Mouse (Mus musculus): ENCODE results near the gene Ghrl. TPM values are rescaled to one million over a fixed set of nuclear protein-coding genes. Genes with fewer than 3 reads are reported as not detected.
"Not testable (repeated sequence)": the region's sequence is repeated elsewhere in the genome, so short reads cannot be mapped to it uniquely, and the experiment has no call there.

Gene Ghrl
- total RNA-seq (2021): not detected
- long read RNA-seq, experiment 1: 0 reads
- long read RNA-seq, experiment 2: 0 reads

DNA sequence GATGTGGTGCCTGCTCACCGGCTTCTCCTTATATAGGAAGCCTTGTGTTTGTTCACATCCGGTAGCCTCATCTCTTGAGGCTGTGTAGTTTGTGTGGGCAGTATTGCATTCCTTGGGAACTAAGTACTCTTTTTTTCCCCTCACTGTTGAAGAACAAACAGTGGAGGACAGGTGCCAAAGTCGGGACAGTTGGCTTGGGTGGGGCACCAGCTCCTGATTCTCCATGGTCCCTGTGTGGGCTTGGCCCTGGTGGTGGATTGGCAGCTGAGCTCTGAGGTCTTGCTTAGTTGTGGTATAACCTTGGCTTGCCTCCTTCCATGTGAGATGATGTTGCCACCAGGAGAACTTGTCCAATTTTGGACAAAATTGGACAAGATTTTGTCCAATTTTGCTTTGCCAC is at the start of gene Ghrl:
TSS of gene Ghrl (minus strand) at position 3 of the 400 bp plus-strand sequence.
- DNase-seq (ENCODE audit: low spot score in 2 of 2): no peak

DNA sequence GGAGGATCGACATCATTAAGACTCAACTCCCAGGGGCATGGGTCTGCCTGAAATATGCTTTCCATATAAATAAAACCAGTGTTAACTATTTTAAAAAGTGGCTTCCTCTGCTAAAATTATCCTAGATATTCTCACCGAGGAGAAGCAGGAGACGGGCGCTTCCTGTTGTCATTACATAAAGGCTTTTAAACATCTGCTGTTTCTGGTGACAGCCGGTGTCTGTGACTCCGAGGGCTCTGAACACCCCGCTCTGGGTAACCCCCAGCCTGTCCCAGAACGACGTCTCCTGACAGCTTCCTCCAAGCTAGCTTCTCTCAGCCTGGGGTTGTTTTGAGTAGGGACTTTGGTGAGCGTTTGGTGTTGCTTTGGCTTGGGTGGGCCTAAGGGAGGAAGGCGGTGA is 49.1 kb upstream of the Ghrl start:
- DNase-seq (ENCODE audit: low spot score in 2 of 2): no peak

DNA sequence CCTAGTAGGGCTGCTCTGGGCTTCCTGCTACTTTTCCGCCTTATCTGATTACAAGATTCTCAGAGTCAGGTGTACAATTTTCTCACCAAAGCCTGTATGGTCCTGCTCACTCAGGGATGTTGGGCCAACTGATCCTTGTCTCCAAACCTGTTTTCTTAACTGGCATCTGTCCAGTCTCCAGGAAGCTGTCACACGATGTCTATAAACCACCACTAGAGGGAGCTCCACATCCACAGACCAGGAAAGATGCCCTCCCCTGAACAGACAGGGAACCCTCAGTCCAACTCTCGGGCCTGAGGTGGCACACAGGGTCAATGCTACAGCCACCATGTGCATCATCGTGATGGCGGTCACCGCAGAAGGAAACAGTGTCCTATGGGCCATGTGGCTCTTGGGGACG is 42.0 kb upstream of the Ghrl start:
- DNase-seq (ENCODE audit: low spot score in 2 of 2): peak in 1 of 2 experiments; percentile 46

DNA sequence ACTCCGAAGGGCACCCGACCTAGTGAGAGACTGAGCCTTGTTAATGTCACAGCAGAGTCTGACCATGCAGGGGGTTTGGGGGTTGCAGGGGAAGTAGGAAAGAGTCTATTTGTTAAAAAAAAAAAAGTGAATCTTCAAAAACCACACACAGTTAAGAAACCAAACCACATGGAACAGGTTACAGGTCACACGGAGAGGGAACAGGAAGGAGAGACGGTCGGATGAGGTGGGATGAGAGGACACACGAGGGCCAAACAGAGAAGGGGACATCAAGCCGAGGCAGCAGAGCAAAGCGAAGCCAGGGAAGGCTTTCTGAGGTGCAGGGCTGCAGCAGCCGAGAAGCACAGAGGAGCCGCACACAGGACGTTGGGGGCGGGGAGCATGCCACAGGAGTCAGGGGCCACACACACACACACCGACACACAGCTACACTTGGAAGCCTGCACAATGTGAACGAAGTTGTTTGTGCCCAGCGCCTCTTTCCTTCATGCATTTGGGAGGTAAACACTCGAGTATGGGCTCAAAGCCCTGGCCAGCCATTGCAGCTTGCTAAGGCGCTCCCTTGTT is 29.5 kb upstream of the Ghrl start:
- DNase-seq (ENCODE audit: low spot score in 2 of 2): no peak

DNA sequence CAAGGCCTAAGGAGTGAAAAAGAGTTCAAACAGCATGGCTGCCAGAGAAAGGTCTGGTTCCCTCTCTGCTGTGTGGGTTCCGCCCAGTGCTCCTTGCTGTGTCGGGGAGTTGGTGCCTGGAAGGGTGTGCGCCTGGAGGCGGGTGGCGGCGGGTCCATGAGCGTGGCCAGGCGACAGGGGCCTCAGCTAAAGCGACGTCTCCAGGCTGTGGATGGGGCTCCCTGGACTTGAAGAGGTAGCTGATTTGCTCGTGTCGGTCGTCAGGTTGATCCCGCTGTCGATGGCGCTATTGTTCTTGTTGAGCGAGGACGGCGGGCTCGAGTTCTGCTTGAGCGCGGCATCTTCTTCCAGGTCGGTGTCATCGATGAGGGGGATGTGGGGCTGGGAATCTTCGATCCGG is 28.7 kb upstream of the Ghrl start:
- DNase-seq (ENCODE audit: low spot score in 2 of 2): no peak

DNA sequence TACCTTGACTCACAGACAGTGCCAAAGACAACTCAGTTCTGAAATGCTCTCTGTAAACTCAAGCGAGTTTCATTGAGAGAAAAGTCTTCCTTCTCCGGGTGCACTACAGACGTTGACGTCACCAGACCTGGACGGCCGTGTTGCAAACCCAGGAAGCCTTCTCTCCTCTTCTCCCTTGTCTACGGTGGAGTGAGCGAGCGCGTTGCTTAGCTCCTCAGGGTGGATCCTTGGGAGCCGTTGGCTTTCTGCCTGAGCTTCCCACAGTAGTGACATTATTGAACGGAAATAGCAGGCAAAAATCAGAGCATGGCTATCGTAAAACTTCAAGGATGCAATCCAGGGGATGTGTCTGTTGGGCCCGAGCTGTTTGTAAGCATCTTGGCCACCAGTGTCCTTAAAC is 27.6 kb upstream of the Ghrl start:
- no peak for DNase-seq (ENCODE audit: low spot score in 2 of 2)

DNA sequence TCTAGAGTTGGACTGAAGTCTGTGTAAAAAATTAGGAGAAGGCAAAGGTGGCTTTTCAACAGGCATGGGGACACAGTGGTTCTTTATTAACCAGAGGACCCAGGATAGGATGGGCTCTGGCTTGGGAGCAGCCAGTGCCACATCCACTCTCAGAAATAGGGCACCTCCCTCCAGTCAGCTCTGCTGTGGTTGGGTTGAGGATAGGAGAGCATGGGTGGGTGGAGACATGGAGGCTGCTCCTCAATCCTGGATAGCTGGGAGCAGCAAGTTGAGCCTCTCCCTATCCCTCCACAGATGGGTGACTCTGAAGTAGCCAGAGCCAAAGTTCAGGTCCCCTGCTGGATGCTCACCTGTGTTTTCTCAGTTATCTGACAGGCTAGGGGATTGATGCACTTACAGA is 25.4 kb upstream of the Ghrl start:
- DNase-seq (ENCODE audit: low spot score in 2 of 2): no peak

DNA sequence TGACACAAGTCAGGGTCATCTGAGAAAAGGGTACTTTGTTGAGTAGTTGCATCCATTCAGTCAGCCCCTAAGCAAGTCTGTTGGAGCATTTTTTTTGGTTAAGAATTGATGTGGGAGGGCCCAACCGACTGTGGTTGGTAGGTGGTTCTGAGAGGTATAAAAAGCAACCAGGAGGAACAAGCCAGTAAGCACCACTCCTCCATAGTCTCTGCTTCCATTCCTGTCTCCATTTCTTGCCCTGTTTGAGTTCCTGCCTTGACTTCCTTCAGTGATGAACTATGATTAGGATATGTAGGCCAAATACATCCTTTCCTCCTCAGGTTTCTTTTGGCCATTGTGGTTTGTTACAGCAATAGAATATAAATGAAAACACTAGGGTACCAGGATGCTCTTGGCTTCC is 23.4 kb upstream of the Ghrl start:
- DNase-seq (ENCODE audit: low spot score in 2 of 2): no peak

DNA sequence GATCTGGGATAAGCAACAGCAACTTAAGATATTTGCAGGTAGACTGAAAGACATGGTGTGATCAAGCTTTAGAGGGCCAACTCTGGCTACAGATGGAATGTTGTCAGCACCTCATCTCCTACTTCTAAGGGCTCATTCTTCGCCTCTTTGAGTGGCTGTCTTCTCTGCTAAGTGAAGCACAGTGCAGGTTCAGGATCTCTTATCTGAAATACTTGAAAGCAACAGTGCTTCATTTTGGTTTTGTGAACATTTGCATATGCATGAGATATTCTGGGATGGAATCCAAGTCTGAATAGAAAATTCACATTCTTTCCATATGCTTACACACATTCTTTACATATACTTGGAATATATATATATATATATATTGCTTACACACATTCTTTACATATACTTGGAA is 22.6 kb upstream of the Ghrl start:
- no peak for DNase-seq (ENCODE audit: low spot score in 2 of 2)

DNA sequence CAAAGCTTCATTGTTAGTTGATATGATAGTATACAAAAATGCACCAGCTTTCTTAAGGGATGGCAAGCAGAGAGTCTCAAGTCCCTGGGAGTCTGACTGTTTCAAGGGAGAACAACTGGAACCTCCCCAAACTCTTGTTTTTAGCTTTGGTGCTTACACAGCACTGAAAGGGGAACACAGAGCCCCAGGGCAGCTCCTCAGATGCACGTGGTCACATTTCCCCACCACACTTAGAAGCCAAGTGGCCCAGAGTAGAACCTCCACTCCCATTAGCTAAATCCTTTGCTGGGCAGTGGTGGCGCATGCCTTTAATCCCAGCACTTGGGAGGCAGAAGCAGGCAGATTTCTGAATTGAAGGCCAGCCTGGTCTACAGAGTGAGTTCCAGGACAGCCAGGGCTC is 21.7 kb upstream of the Ghrl start:
- DNase-seq (ENCODE audit: low spot score in 2 of 2): no peak

DNA sequence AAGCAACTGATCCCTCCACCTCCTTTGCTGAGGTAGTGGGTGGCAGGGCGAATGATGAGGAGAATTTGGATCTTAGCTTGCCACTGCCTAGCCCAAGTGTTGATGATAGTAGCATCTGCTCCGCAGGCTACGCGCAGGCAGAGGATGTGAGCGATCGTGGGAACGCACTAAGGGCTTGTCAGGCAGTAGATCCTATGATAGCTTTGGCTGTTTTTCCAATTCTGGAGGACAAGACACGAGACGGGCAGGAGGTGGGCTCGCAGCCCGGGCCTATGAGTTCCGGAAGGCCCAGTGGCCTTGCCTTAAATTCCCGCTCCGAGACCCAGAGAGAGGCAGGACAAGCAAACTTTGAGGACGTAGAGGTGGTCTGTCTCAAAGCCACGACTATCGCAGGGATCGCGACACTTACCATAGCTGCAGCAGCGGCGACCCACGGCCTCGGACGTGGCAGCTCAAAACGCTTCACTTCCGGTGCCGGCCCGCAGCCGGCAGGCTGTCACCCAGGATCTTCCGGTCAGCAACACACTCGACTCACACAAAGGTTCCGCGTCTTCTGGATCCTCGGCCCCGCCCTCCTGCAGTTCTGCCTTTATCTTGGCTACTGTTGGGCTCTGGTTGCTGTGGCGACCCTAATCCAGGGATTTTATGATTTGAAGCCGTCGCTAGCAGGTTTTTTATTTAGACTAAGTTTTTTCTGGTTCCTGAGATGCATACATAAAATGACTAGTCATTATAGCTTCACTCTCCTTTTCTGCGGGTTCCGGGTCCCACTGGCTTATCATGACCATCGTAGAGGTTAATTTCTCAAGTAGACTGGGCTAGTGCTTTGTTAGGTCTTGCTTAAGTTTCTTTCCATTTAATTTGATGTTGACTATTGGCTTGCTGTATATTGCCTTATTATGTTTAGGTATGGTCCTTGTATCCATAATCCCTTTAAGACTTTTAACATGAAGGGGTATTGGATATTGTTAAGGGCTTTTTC is 20.8 kb upstream of the Ghrl start, which contains the start of gene Sec13:
TSS of gene Sec13 (minus strand) at position 508 of the 982 bp plus-strand sequence.
- DNase-seq (ENCODE audit: low spot score in 2 of 2): peak; percentile 71 to 85

DNA sequence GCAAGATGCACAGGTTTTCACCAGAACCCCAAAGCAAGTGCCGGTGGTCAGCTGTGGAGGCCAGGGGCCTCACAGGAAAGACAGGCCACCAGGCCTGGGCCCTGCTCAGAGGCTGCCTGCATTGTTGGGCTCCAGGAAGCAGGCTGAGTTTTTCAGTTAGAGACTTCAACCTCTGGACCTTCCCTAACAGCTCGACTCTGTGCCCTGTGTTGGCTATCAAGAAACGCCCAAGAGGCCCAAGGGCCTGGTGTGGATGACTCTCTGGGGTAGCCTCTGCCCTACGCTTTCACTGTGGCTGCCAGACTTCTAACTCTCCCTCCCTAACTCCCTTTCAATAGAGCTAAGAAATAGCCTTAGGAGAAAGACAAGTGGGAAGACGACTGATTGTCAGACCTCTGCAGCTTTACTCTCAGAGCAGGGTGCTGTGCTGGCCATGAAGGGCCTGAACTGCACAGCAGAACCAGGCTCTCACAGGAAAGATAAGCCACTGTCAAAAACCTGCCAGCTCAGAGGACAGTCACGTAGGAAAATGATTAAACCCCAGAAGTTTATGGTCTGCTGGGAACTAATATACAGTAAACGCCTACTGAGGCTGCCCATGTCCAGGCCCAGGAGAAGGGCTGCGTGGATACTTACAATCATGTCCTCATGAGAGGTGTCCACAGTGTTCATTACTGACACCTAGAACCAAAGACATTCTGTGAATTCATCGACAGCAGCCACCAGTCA is 17.8 kb upstream of the Ghrl start:
- no peak for DNase-seq (ENCODE audit: low spot score in 2 of 2)

DNA sequence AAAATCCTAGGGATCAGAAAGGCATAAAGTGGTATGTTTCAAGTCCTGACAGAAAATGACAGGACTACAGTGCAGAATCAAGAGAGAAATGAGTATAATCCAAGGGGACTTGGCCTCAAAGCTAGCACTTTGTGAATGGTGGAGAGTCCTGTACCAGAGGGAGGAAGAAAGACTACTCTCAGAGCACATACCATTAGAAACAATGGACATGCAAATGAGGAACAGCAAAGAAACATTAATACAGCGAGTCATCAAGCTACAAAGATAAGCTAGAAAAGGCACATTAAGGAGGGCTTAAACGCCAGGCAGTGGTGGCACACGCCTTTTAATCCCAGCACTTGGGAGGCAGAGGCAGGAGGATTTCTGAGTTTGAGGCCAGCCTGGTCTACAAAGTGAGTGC is 11.6 kb upstream of the Ghrl start:
- DNase-seq (ENCODE audit: low spot score in 2 of 2): no peak

DNA sequence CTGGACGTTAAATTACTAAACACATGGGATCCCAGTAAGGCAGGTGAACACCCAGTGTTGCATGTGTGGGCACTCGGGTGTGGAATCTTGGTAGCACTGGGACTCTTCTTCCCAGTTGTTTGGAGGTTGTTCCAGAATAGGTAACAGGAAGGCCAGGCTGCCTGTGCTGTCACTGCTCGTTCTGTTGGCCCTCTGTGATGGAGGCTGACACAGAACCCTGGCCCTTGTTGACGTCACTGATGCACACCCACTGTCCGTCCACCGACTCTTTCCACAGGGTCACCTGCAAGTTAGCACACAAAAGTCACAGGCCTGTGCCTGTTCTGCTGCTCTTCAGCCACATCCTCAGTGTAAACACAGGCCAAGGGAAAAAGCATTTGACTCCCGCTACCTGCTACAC is 8.5 kb upstream of the Ghrl start:
- no peak for DNase-seq (ENCODE audit: low spot score in 2 of 2)

DNA sequence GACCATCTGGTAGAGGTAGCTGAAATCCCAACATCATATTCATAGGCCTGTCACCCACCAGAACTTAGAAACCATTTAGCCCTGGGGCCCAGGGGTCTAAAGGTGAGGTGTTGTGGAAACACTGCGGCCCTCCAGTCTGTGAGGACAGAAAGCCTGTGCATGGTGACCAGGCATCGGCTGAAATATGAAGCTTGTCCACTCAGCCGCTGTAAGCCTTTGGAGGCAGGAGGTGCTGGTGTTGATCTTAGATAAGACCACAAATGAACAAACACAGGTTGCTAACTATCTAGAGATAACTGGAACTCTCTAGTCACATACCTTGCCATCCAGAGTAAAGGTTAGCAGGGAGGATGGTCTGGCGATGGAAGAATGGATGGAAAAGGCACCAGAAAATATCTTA is 1.4 kb upstream of the Ghrl start:
- no peak for DNase-seq (ENCODE audit: low spot score in 2 of 2)

DNA sequence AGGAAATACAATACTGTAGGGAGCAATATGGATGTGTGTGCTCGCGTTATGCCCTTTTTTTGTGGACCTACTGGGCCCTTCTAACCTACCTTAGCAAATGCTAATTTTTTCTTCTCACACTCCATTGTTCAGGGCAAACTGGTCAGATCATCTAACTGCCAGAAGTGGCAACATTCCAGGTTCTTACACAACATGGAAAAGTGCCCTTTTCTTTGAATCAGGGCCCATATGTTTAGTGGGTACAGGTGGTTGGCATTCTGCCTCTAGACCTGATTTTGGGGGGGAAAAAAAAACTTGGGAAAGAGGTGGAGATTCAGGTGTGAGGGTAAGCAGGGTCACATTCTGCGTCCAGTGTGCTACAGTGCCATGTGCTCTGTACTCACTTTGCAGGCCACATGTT is 2.1 kb downstream of the Ghrl start:
- no peak for DNase-seq (ENCODE audit: low spot score in 2 of 2)

DNA sequence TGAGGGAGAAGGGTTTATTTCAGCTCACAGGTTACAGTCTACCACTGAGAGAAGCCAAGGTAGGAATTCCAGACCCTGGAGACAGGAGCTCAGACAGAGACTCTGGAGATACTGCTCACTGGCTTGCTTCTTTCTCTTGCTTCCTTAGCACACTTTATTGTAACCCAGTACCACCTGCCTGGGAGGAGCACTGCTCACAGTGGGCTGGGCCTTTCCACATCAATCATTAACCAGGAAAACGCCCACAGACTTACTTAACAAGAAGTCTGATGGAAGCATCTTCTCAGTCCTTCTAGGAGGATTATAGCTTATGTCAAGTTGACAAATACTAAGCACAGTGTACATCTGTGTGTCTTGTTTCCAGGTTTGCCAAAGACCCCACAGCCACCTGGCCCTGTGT is 4.9 kb downstream of the Ghrl start:
- no peak for DNase-seq (ENCODE audit: low spot score in 2 of 2)

DNA sequence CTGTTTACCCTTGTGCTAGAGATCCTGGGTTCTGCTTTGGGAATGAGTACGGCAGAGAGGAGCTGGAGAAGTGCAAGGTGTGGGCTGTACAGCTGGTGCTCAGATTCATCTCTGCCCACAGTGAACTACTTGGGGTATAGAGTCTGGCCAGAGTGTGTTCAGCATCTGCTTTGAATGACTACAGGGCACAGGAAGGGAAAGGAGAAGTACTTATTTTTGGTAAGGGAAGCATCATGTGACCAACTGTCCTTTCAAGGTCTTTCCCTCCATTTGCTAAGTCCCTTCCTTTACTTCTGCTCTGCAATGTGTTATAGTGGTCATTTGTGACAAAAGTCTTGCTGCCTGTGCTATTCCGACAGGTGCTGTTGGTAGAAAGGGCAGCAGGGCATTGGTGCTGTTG is 5.4 kb downstream of the Ghrl start:
- DNase-seq (ENCODE audit: low spot score in 2 of 2): no peak

DNA sequence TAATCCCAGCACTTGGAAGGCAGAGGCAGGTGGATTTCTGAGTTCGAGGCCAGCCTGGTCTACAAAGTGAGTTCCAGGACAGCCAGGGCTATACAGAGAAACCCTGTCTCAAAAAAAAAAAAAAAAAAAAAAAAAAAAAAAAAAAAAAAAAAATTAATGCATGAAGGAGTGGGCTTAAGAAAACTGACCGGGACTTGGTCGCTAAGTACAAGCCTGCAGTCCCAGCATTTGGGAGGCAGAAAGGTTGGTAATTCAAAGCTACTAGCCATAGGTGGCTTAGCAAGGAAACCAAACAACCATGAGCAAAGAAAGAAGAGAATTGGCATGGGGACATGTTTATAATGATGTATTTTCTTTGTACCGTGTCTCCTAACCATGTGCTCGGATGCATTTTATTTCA is 6.3 kb downstream of the Ghrl start:
- not testable (repeated sequence) for DNase-seq (ENCODE audit: low spot score in 2 of 2)

DNA sequence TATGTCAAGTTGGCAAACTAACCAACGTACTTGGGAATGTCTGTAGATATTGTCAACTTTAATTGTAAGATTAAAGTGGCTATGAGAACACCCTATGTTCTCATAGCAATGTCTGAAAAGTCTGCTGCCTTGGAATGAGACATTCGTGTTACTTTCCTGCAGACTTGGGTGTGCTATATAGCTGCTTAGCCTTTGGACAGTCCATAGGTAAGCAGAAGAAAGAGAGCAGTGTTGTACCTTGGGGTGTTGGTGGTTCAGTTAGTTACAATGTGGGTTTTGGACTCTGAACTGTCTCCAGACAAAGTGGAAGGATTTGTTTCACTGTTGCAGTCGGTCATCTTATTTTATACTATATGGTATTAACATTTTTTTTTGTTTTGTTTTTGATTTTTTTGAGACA is 7.0 kb downstream of the Ghrl start:
- DNase-seq (ENCODE audit: low spot score in 2 of 2): no peak

DNA sequence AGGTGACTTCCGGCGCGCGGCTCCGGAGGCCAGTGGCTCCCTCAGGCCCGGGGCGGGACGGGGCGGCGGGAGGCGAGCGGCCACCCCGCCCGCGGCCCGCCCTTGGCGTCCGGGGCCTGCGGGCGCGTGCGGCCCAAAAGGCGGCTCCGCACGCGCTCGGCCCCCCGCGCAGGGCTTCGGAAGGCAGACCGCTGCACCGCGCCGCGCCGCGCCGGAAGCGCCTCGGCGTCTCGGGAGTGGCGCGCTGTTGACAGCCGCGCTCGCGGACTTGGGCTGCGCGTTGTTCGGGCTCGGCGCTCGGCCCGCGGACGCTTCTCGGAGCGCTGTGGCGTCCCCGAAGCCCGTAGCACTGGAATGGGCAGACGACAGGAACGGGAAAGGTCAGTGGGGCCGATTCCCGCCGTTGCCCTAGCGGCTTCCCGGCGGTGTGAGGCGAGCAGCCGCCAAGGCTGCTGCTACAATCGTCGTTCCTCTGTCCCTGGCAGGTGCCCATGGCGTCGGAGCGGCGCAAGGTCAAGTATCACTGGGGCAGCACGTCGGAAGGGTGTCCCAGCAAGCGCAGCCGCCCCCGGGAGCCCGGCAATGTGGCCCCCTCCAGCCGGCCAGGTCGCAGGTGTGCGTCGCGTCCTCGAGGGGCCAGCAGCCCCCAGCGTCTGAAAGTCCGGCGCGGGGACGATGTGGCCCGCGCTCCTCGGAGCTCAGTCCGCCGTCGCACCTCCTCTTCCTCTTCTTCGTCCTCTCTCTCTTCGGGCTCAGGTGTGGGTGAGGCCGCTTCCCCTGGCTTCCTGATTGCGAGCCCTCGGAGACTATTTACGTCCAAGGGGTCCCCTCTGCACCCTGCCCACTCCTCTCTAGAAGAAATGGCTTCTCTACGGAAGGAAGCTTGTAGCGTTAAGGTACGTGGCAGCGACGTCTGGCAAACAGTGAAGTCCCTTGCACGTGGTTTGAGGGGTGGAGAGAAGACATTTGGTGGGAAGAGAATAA is 22.2 kb downstream of the Ghrl start:
- DNase-seq (ENCODE audit: low spot score in 2 of 2): peak; percentile 35 to 44

All from gastrocnemius, postnatal 4 days (tissue).